Mouse (Mus musculus) forebrain, embryonic 11.5 days (tissue): ENCODE measurements around the gene Olig1. TPM values are rescaled to one million over a fixed set of nuclear protein-coding genes. Genes with fewer than 3 reads are reported as not detected.
A peak's percentile ranks its signal among the peaks of the same experiment; 100 is the strongest.
"Not testable (repeated sequence)": the region's sequence is repeated elsewhere in the genome, so short reads cannot be mapped to it uniquely, and the experiment has no call there.

Experiments
- ATAC-seq: fragments of 200-750 bp; cut with Nextera tagmentation; replicated peaks from 2 replicates; pipeline ENCODE4 v1.8.0; 2017; ENCODE audit warnings: moderate TSS enrichment; ENCODE audit not compliant: low FRiP score
- DNase-seq: peaks from one replicate; pipeline ENCODE4 v3.0.0-alpha.2; 2017; ENCODE audit warnings: low spot score
- H3K27ac ChIP-seq: fragments of 300-500 bp; sonication (generic); 2 replicates; pipeline ENCODE4 v1.5.1; 2014; ENCODE audit warnings: low read depth, low read length
- H3K27me3 ChIP-seq: fragments of 300-500 bp; sonication (generic); 2 replicates; pipeline ENCODE4 v1.6.1; 2014; ENCODE audit warnings: mild to moderate bottlenecking, low read length, mixed read lengths; ENCODE audit not compliant: control insufficient read depth, insufficient read depth
- H3K36me3 ChIP-seq: fragments of 300-500 bp; sonication (generic); 2 replicates; pipeline ENCODE4 v1.6.1; 2014; ENCODE audit warnings: mild to moderate bottlenecking, low read length, moderate library complexity, mixed read lengths; ENCODE audit not compliant: control insufficient read depth, insufficient read depth
- H3K4me1 ChIP-seq: fragments of 300-500 bp; sonication (generic); replicated peaks from 2 replicates; pipeline ENCODE4 v1.6.1; 2014; ENCODE audit warnings: low read length, mixed read lengths; ENCODE audit not compliant: control insufficient read depth, insufficient read depth
- H3K4me2 ChIP-seq: fragments of 300-500 bp; sonication (generic); 2 replicates; pipeline ENCODE4 v1.6.1; 2014; ENCODE audit warnings: low read depth, mild to moderate bottlenecking, low read length, moderate library complexity, mixed read lengths; ENCODE audit not compliant: severe bottlenecking
- H3K4me3 ChIP-seq: fragments of 300-500 bp; sonication (generic); 2 replicates; pipeline ENCODE4 v1.5.1; 2014; ENCODE audit warnings: low read depth, low read length
- H3K9ac ChIP-seq: fragments of 300-500 bp; sonication (generic); 2 replicates; pipeline ENCODE4 v1.6.1; 2014; ENCODE audit warnings: low read length
- H3K9me3 ChIP-seq: fragments of 300-500 bp; sonication (generic); 2 replicates; pipeline ENCODE4 v1.6.1; 2016; ENCODE audit warnings: low read length, mixed read lengths; ENCODE audit not compliant: control insufficient read depth
- WGBS: fragments of 180-500 bp; shearing (Covaris S2); extraction: QIAGEN DNeasy Blood & Tissue Kit; methylation state at CpG from one replicate; pipeline ENCODE4 v1.1.7; 2014; 5-methylcytosine and 5-hydroxymethylcytosine counted together
- polyA plus RNA-seq: library from polyadenylated mRNA; unstranded; fragments of >200 nt; fragmentation: Nextera tagmentation; extraction: Ambion mirVana; gene quantifications from 2 replicates; pipeline ENCODE4 v1.2.1, GENCODE M21; 2014

Gene Olig1
- polyA plus RNA-seq, 1 experiment from 2014 or later: 12.3 TPM

DNA sequence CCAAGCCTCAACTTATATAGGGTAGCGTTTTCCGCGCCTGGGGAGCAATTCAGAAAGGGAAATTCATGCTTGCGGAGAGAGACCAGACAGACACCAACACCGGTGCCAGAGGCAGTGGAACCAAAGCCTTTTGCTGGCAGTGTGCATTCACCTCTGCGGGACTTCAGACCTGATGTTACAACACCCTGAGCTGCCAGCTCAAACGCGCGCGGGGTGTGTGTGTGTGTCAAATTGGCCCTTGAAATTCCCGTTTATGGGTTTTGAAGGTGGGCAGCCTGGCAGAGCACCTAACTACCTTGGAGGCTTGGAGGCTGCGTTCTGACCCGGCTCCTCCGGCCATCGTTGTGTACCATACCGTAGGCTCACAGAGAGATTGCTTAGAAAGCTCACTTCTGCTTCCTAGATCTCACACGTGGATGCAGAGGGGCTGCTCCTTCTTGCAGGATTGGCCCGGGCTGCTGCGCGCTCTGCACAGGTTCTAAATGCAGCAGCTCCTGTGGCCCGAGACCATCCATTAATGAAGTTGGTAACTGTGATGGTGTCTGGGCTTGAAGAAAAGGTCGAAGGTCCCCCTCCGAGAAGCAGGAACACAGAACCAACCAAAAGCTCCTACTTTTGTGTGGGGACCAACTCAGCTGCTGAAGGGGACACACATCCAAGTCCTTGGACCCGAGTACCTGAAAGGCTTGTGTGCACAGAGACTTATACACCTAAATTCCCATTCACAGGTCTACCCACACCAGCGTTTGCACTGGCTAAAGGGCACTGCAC lies 36.9 kb upstream of the Olig1 start:
- H3K27me3 ChIP-seq: peaks cover 75% of the 10 kb centered on the region
- ATAC-seq (no peak), DNase-seq (peak; percentile 53)
- H3K9me3 ChIP-seq: no peaks in the 10 kb centered on the region
- no peak overlapping the region for H3K9ac ChIP-seq
- H3K27ac ChIP-seq: no peak overlapping the region
- 1% methylated on average over 25 of the region's 25 CpGs for WGBS
- H3K4me1 ChIP-seq: peaks cover 5% of the 10 kb centered on the region; the same call in 1 of the 2 replicates
- H3K4me2 ChIP-seq: peak overlapping the region; percentile 15; the same call in 1 of the 2 replicates
- H3K4me3 ChIP-seq: no peak overlapping the region
- no peaks in the 10 kb centered on the region for H3K36me3 ChIP-seq

- WGBS: 13% methylated on average over 11 of the region's 11 CpGs
- Histone ChIP-seq H3K4me1 (peaks cover 5% of the 10 kb centered on the region; the same call in 1 of the 2 replicates), H3K9ac (no peak overlapping the region), H3K27me3 (peaks cover 70% of the 10 kb centered on the region), H3K9me3 (no peaks in the 10 kb centered on the region), H3K4me2 (no peak overlapping the region), H3K27ac (no peak overlapping the region), H3K36me3 (no peaks in the 10 kb centered on the region), H3K4me3 (no peak overlapping the region)
- ATAC-seq (no peak), DNase-seq (no peak)
These were observed 36.2 kb upstream of the Olig1 start for GRCm38 (mm10) chr16:91233241-91233944.

GRCm38 (mm10) chr16:91239024-91239423 lies 30.5 kb upstream of the Olig1 start:
- DNase-seq (no peak), ATAC-seq (no peak)
- H3K9me3 ChIP-seq: no peaks in the 10 kb centered on the region
- H3K27me3 ChIP-seq: peaks cover 25% of the 10 kb centered on the region
- H3K27ac ChIP-seq: no peak overlapping the region
- H3K4me3 ChIP-seq: no peak overlapping the region
- no peak overlapping the region for H3K4me2 ChIP-seq
- no peak overlapping the region for H3K9ac ChIP-seq
- 79% methylated on average over 4 of the region's 4 CpGs for WGBS
- no peaks in the 10 kb centered on the region for H3K4me1 ChIP-seq
- H3K36me3 ChIP-seq: no peaks in the 10 kb centered on the region

- no peak for DNase-seq
- no peak overlapping the region for H3K4me3 ChIP-seq
- no peaks in the 10 kb centered on the region for H3K36me3 ChIP-seq
- peaks cover 8% of the 10 kb centered on the region; the same call in 1 of the 2 replicates for H3K27me3 ChIP-seq
- H3K9ac ChIP-seq: no peak overlapping the region
- WGBS: 47% methylated on average over 9 of the region's 9 CpGs
- no peaks in the 10 kb centered on the region for H3K4me1 ChIP-seq
- H3K27ac ChIP-seq: no peak overlapping the region
- 0 out of 2 replicates have a peak, but pooled peaks have one; percentile 46 for ATAC-seq
- H3K9me3 ChIP-seq: no peaks in the 10 kb centered on the region
- no peak overlapping the region for H3K4me2 ChIP-seq
These were observed 23.3 kb upstream of the Olig1 start for GRCm38 (mm10) chr16:91246292-91246691.

- not testable (repeated sequence) for H3K9me3 ChIP-seq, H3K4me3 ChIP-seq, H3K9ac ChIP-seq, H3K36me3 ChIP-seq, DNase-seq, H3K4me1 ChIP-seq, ATAC-seq, H3K27ac ChIP-seq
- Histone ChIP-seq H3K4me2 (peak overlapping the region; percentile 20; the same call in 1 of the 2 replicates), H3K27me3 (peaks cover 33% of the 10 kb centered on the region)
- WGBS: 13% methylated on average over 20 of the region's 28 CpGs
These were observed 14.0 kb upstream of the Olig1 start for GRCm38 (mm10) chr16:91255419-91256164.

GRCm38 (mm10) chr16:91258956-91259355 lies 10.6 kb upstream of the Olig1 start:
- H3K4me2 ChIP-seq: no peak overlapping the region
- no peak overlapping the region for H3K4me3 ChIP-seq
- peaks cover 36% of the 10 kb centered on the region for H3K27me3 ChIP-seq
- no peaks in the 10 kb centered on the region for H3K36me3 ChIP-seq
- H3K9me3 ChIP-seq: no peaks in the 10 kb centered on the region
- WGBS: 72% methylated on average over 3 of the region's 3 CpGs
- DNase-seq: no peak
- no peak overlapping the region for H3K9ac ChIP-seq
- H3K4me1 ChIP-seq: peaks cover 8% of the 10 kb centered on the region; the same call in 1 of the 2 replicates
- H3K27ac ChIP-seq: no peak overlapping the region
- no peak for ATAC-seq

DNA sequence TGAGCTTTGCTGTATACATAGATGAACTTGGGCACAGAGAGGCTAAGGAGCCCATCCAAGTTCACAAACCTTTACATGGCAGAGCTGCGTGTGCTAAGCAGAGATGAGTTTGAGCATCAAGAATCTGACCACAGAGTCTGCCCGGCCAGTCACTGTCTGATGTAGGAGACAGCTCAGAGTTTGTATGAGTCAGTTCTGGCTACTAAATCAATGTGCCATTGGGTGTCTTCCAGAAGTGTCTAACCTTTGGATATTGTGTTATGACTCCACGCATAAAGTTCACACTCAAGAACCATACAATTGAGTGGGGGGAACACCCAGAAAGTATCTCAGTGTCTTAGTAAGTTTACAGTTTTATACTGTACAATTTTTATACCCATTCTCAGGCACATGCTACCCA lies 8.7 kb upstream of the Olig1 start:
- H3K9me3 ChIP-seq: no peaks in the 10 kb centered on the region
- H3K9ac ChIP-seq: no peak overlapping the region
- no peak overlapping the region for H3K27ac ChIP-seq
- no peak for DNase-seq
- peaks cover 8% of the 10 kb centered on the region; the same call in 1 of the 2 replicates for H3K4me1 ChIP-seq
- H3K27me3 ChIP-seq: peaks cover 43% of the 10 kb centered on the region
- ATAC-seq: no peak
- no peak overlapping the region for H3K4me2 ChIP-seq
- H3K36me3 ChIP-seq: no peaks in the 10 kb centered on the region
- H3K4me3 ChIP-seq: no peak overlapping the region
- 91% methylated on average over 3 of the region's 3 CpGs for WGBS

DNA sequence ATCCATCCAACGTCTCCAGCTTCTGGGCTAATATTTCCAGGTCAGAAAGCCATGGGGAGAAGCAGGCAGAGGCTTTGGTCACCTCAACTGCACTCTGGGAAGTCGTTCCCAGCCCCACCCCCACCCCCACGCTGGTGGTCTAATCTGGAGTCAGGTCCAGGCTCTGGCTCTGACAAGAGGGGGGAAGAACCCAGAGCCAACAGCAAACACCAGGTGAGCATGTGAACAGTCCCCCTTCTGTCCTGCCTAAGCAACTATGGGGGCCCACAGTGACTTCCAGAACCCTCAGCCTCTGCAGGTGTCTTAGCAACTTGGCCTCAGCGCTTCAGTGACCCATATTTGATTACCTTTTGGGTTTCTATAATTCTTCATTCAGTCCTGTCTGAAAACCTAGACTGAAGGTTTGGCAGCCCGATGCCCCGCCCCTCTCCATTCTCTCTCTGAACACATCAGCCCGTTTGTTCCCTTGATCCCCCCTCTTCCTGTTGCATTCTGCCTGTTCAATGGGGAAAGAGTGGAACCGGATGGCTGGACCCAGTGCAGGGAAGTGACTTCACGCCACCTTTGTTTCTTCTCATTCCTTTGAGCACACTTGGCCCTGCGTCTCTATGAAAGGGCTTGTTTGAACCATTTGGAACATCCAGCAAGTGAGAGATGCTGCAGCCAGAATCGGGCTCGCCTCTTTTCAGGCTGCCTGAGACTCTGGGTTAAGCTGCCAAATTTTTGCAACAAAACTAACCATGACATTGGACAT lies 6.9 kb upstream of the Olig1 start:
- no peak overlapping the region for H3K4me3 ChIP-seq
- WGBS: 24% methylated on average over 12 of the region's 12 CpGs
- ATAC-seq: no peak
- no peak overlapping the region for H3K4me2 ChIP-seq
- H3K36me3 ChIP-seq: no peaks in the 10 kb centered on the region
- DNase-seq: no peak
- no peak overlapping the region for H3K9ac ChIP-seq
- peaks cover 43% of the 10 kb centered on the region for H3K27me3 ChIP-seq
- peaks cover 5% of the 10 kb centered on the region; the same call in 1 of the 2 replicates for H3K4me1 ChIP-seq
- H3K9me3 ChIP-seq: no peaks in the 10 kb centered on the region
- H3K27ac ChIP-seq: no peak overlapping the region
